Mouse (Mus musculus) thymus, postnatal 10 days (tissue): ENCODE results near the gene Prkca.

Experiments
- DNase-seq, 2 experiments: peaks; one replicate each; pipeline ENCODE4 v3.0.0; 2021; ENCODE audit warnings: low spot score in 2 of 2

Gene Prkca

GRCm38 (mm10) chr11:108340293-108340692 is 3.4 kb downstream of the Prkca start:
- no peak for DNase-seq

GRCm38 (mm10) chr11:108336445-108336844 is 7.3 kb downstream of the Prkca start:
- no peak for DNase-seq

- DNase-seq: no peak
These were observed 8.2 kb downstream of the Prkca start for GRCm38 (mm10) chr11:108335536-108335935.

- no peak for DNase-seq
These were observed 9.1 kb downstream of the Prkca start for GRCm38 (mm10) chr11:108334658-108335057.

- no peak for DNase-seq
These were observed 9.9 kb downstream of the Prkca start for GRCm38 (mm10) chr11:108333583-108334379.

- no peak for DNase-seq
These were observed 10.7 kb downstream of the Prkca start for GRCm38 (mm10) chr11:108333006-108333405.

- DNase-seq: no peak
These were observed 12.9 kb downstream of the Prkca start for GRCm38 (mm10) chr11:108330818-108331217.

- DNase-seq: no peak
These were observed 17.8 kb downstream of the Prkca start for GRCm38 (mm10) chr11:108325943-108326342.

GRCm38 (mm10) chr11:108322156-108322555 is 21.6 kb downstream of the Prkca start:
- DNase-seq: no peak

- no peak for DNase-seq
These were observed 23.2 kb downstream of the Prkca start for GRCm38 (mm10) chr11:108320561-108320960.

- no peak for DNase-seq
These were observed 24.6 kb downstream of the Prkca start for GRCm38 (mm10) chr11:108319162-108319561.

GRCm38 (mm10) chr11:108317878-108318277 is 25.9 kb downstream of the Prkca start:
- no peak for DNase-seq

GRCm38 (mm10) chr11:108315736-108316135 is 28.0 kb downstream of the Prkca start:
- no peak for DNase-seq

GRCm38 (mm10) chr11:108312516-108312915 is 31.2 kb downstream of the Prkca start:
- DNase-seq: no peak

GRCm38 (mm10) chr11:108311912-108312311 is 31.8 kb downstream of the Prkca start:
- DNase-seq: no peak

GRCm38 (mm10) chr11:108309791-108310190 is 33.9 kb downstream of the Prkca start:
- no peak for DNase-seq

- no peak for DNase-seq
These were observed 35.5 kb downstream of the Prkca start for GRCm38 (mm10) chr11:108308253-108308652.

GRCm38 (mm10) chr11:108307258-108307657 is 36.5 kb downstream of the Prkca start:
- no peak for DNase-seq

GRCm38 (mm10) chr11:108303787-108304186 is 39.9 kb downstream of the Prkca start:
- DNase-seq: no peak

GRCm38 (mm10) chr11:108301796-108302490 is 41.8 kb downstream of the Prkca start:
- DNase-seq: no peak

GRCm38 (mm10) chr11:108301036-108301435 is 42.7 kb downstream of the Prkca start:
- no peak for DNase-seq

- DNase-seq: no peak
These were observed 43.3 kb downstream of the Prkca start for GRCm38 (mm10) chr11:108300443-108300842.

GRCm38 (mm10) chr11:108299913-108300312 is 43.8 kb downstream of the Prkca start:
- no peak for DNase-seq
